Mouse (Mus musculus) kidney, adult 2 months (tissue): ENCODE measurements at regions not wholly inside any gene's neighbourhood (a gene's known extent, or its start where the extent isn't known, plus 50 kb on each side); places are given as distances from the start of the nearest gene placed in this dataset.
"Not testable (repeated sequence)": the region's sequence is repeated elsewhere in the genome, so short reads cannot be mapped to it uniquely, and the experiment has no call there.

Experiments
- CTCF ChIP-seq: fragments of 200-500 bp; conservative IDR thresholded peaks from 2 replicates; pipeline ENCODE4 v1.5.1; 2011; ENCODE audit warnings: low read depth, mild to moderate bottlenecking, control low read depth, low read length, moderate library complexity, mixed read lengths; ENCODE audit not compliant: insufficient read depth, insufficient read length
- POLR2A ChIP-seq: fragments of 200-500 bp; IDR thresholded peaks from one replicate; pipeline ENCODE4 v1.6.1; 2011; ENCODE audit warnings: low read depth, low read length, control low read depth

GRCm38 (mm10) chr11:112010848-112011247, 771.2 kb upstream of the Sox9 start:
- TF ChIP-seq POLR2A, CTCF: not testable (repeated sequence)
